Mouse (Mus musculus): ENCODE results near the gene Heatr5a.

The Heatr5a gene

GRCm38 (mm10) chr12:51845261-51845660 lies 125.9 kb downstream of the Heatr5a start:
- DNase-seq (ENCODE audit: low spot score in 2 of 2) = no peak

- peak; percentile 81 to 84 for DNase-seq (ENCODE audit: low spot score in 2 of 2)
These were observed 126.3 kb downstream of the Heatr5a start for GRCm38 (mm10) chr12:51844771-51845256.

- no peak for DNase-seq (ENCODE audit: low spot score in 2 of 2)
These were observed 127.3 kb downstream of the Heatr5a start for GRCm38 (mm10) chr12:51843576-51844520.

- no peak for DNase-seq (ENCODE audit: low spot score in 2 of 2)
These were observed 128.8 kb downstream of the Heatr5a start for GRCm38 (mm10) chr12:51842081-51842864.

GRCm38 (mm10) chr12:51839856-51840255 lies 131.3 kb downstream of the Heatr5a start:
- DNase-seq (ENCODE audit: low spot score in 2 of 2) = no peak

GRCm38 (mm10) chr12:51835219-51835618 lies 135.9 kb downstream of the Heatr5a start:
- no peak for DNase-seq (ENCODE audit: low spot score in 2 of 2)

- DNase-seq (ENCODE audit: low spot score in 2 of 2) = no peak
These were observed 139.2 kb downstream of the Heatr5a start for GRCm38 (mm10) chr12:51831931-51832330.

- DNase-seq (ENCODE audit: low spot score in 2 of 2) = no peak
These were observed 139.8 kb downstream of the Heatr5a start for GRCm38 (mm10) chr12:51831296-51831695.

- no peak for DNase-seq (ENCODE audit: low spot score in 2 of 2)
These were observed 140.4 kb downstream of the Heatr5a start for GRCm38 (mm10) chr12:51830671-51831070.

GRCm38 (mm10) chr12:51830077-51830402 lies 141.1 kb downstream of the Heatr5a start:
- no peak for DNase-seq (ENCODE audit: low spot score in 2 of 2)

- peak; percentile 69 to 73 for DNase-seq (ENCODE audit: low spot score in 2 of 2)
These were observed 141.6 kb downstream of the Heatr5a start, which contains the start of gene Hectd1 for GRCm38 (mm10) chr12:51829290-51830076. TSS of gene Hectd1 (minus strand) at chr12:51829536.

GRCm38 (mm10) chr12:51828716-51829289 lies 142.3 kb downstream of the Heatr5a start:
- DNase-seq (ENCODE audit: low spot score in 2 of 2) = peak in 1 of 2 experiments; percentile 35

GRCm38 (mm10) chr12:51827958-51828650 lies 143.0 kb downstream of the Heatr5a start:
- DNase-seq (ENCODE audit: low spot score in 2 of 2) = no peak

Measured in frontal cortex, postnatal 14 days (tissue).